Mouse (Mus musculus) liver, embryonic 14.5 days (tissue): ENCODE results near the gene Acot8. TPM values are rescaled to one million over a fixed set of nuclear protein-coding genes. Genes with fewer than 3 reads are reported as not detected.

Experiments used
- ATAC-seq: fragments of 200-750 bp; cut with Nextera tagmentation; 2 replicates; pipeline ENCODE4 v1.8.0; 2017; ENCODE audit warnings: moderate number of reproducible peaks, mild to moderate bottlenecking, moderate library complexity; ENCODE audit not compliant: insufficient read depth
- DNase-seq, 3 experiments: peaks; one replicate each; pipeline ENCODE4 v3.0.0-alpha.2; 2012 to 2013; ENCODE audit warnings: low read depth in 3 of 3, low spot score in 3 of 3
- H3K27ac ChIP-seq: fragments of 300-500 bp; sonication (generic); 2 replicates; pipeline ENCODE4 v1.5.1; 2014; ENCODE audit warnings: moderate library complexity, mild to moderate bottlenecking, control low read depth, inconsistent platforms
- H3K27me3 ChIP-seq: fragments of 300-500 bp; sonication (generic); 2 replicates; pipeline ENCODE4 v1.6.1; 2014; ENCODE audit warnings: mild to moderate bottlenecking, low read length, moderate library complexity; ENCODE audit not compliant: control insufficient read depth, insufficient read depth
- H3K36me3 ChIP-seq: fragments of 300-500 bp; sonication (generic); replicated peaks from 2 replicates; pipeline ENCODE4 v1.6.1; 2014; ENCODE audit warnings: low read depth; ENCODE audit not compliant: control insufficient read depth, insufficient read depth
- H3K4me1 ChIP-seq, 2 experiments: fragments of 200-500 bp in 1 of 2; fragments of 300-500 bp in 1 of 2; sonication (generic) in 1 of 2; replicated peaks; 2 replicates each; pipeline ENCODE4 v1.6.1; 2012 to 2014; ENCODE audit warnings: antibody characterized with exemption in 1 of 2, inconsistent platforms in 1 of 2, low read length in 1 of 2; ENCODE audit not compliant: control insufficient read depth in 2 of 2, insufficient read depth in 2 of 2
- H3K4me2 ChIP-seq: fragments of 300-500 bp; sonication (generic); 2 replicates; pipeline ENCODE4 v1.6.1; 2014; ENCODE audit warnings: low read depth, mild to moderate bottlenecking, control low read depth, moderate library complexity
- H3K4me3 ChIP-seq, 2 experiments: fragments of 200-500 bp in 1 of 2; fragments of 300-500 bp in 1 of 2; sonication (generic) in 1 of 2; 2 replicates each; pipeline ENCODE4 v1.5.1; 2012 to 2014; ENCODE audit warnings: low read depth in 2 of 2, low read length in 2 of 2, mild to moderate bottlenecking in 2 of 2, control low read depth in 1 of 2, inconsistent platforms in 1 of 2, moderate library complexity in 1 of 2; ENCODE audit not compliant: insufficient read depth in 1 of 2
- H3K9ac ChIP-seq: fragments of 300-500 bp; sonication (generic); replicated peaks from 2 replicates; pipeline ENCODE4 v1.6.1; 2014; ENCODE audit warnings: mild to moderate bottlenecking, control low read depth, moderate library complexity
- H3K9me3 ChIP-seq: fragments of 300-500 bp; sonication (generic); 2 replicates; pipeline ENCODE4 v1.6.1; 2016; ENCODE audit warnings: low read length, mixed read lengths; ENCODE audit not compliant: control insufficient read depth
- CTCF ChIP-seq: IDR thresholded peaks from 2 replicates; pipeline ENCODE4 v1.5.1; 2016; ENCODE audit warnings: antibody characterized with exemption, low read depth, control low read depth
- EP300 ChIP-seq: IDR thresholded peaks from 2 replicates; pipeline ENCODE4 v1.6.1; 2016; ENCODE audit warnings: antibody characterized with exemption, low read depth
- WGBS: fragments of 180-500 bp; shearing (Covaris S2); extraction: QIAGEN DNeasy Blood & Tissue Kit; methylation state at CpG from one replicate; pipeline ENCODE4 v1.1.7; 2014; ENCODE audit not compliant: insufficient replicate concordance; 5-methylcytosine and 5-hydroxymethylcytosine counted together
- polyA plus RNA-seq, 2 experiments: library from polyadenylated mRNA; depleted of rRNA in 1 of 2; stranded (reverse) in 1 of 2; unstranded in 1 of 2; fragments of >200 nt; fragmentation: Nextera tagmentation in 1 of 2; extraction: Ambion mirVana in 1 of 2; gene quantifications; 2 replicates each; pipeline versions ENCODE4 v1.2.1 to v1.2.3; 2012 to 2014

Acot8 gene
- 20.6 and 22.1 TPM in 2 replicates for polyA plus RNA-seq (2012; rRNA removed)
- polyA plus RNA-seq (2014; fragmentation: Nextera tagmentation; extraction: Ambion mirVana): 13.5 and 14.7 TPM in 2 replicates

DNA sequence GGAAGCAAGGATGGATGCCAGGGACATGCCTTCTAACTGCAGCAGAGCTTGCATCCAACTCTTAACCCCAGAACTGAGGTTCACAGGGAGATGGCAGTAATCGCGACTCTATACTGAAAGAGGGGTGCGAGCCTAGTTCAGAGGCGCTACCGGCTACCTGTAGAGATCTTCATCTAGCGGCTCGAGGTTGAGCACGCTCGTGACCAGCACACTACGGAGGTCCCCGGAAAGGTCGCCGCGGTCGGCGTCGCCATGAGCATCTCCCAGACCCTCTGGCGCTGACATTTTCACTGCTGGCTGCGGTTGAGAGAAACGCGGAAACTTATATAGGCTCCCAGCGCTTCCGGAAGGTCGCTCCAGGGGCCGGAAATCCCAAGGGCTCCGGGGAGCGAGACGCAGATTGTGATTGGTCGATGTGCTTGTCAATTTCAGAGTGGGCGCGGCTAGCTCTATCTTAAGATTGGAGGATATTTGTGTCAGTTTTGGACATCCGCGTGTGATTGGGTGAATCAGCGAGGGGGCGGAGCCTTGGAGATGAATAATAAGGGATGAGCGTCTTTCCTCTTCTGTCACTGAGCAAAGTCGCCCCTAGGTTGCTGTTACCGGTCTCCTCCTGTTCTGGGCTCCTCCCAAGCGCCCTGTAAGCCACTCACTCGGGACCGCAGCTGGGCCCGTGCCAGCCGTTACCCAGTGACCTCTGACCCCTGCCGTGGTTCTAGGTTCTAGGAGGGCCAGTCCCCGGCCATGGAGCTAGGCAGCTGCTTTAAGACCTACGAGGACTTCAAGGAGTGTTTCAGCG, at the start of gene Acot8, which contains the start of gene Zswim3:
TSS of gene Acot8 (minus strand) at position 350 of the 799 bp plus-strand sequence.
TSS of gene Zswim3 (plus strand) at position 566 of the 799 bp plus-strand sequence.
- WGBS: under 1% methylated on average over 47 of the region's 47 CpGs
- DNase-seq: peak; percentile 99

DNA sequence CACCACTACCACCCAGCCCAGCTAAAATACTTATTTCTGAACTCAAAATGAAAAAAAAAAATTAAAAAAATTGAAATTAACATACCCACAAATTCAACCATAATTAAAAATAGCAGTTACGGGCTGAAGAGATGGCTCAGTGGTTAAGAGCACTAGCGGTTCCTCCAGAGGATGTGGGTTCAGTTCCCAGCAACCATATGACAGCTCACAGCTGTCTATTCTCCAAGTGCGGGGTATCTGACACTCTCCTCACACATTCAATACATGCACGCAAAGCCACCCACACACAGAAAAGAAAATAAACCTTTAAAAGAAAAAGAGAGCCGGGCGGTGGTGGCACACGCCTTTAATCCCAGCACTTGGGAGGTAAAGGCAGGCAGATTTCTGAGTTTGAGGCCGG, 45.4 kb upstream of the Acot8 start:
- H3K4me2 ChIP-seq: no peak overlapping the region
- ATAC-seq: no peak
- H3K4me1 ChIP-seq: no peaks in the 10 kb centered on the region
- no peak overlapping the region for H3K27ac ChIP-seq
- H3K36me3 ChIP-seq: no peaks in the 10 kb centered on the region
- DNase-seq: no peak
- TF ChIP-seq CTCF: no peak
- no peak for TF ChIP-seq EP300
- 66% methylated on average over 8 of the region's 8 CpGs for WGBS
- no peaks in the 10 kb centered on the region for H3K9me3 ChIP-seq
- peaks cover 3% of the 10 kb centered on the region for H3K27me3 ChIP-seq
- H3K9ac ChIP-seq: no peak overlapping the region
- no peak overlapping the region for H3K4me3 ChIP-seq

More for the DNA sequence above, at the start of gene Acot8, which contains the start of gene Zswim3:
- TF ChIP-seq CTCF (peak; percentile 19; the same call in 1 of the 2 replicates), EP300 (peak; percentile 55; the same call in 1 of the 2 replicates)
- Histone ChIP-seq H3K4me3 (peak within 1 kb of the TSS; percentile 95 to 99), H3K9ac (peak within 1 kb of the TSS; percentile 93), H3K27ac (peak within 1 kb of the TSS; percentile 96), H3K27me3 (no peaks in the 10 kb centered on the region), H3K4me2 (peak within 1 kb of the TSS; percentile 90), H3K9me3 (no peaks in the 10 kb centered on the region), H3K36me3 (peaks cover 11% of the 10 kb centered on the region), H3K4me1 (peaks cover 12 to 13% of the 10 kb centered on the region in 2 experiments)
- ATAC-seq: peak; percentile 92

- H3K4me3 ChIP-seq: no peak overlapping the region
- no peak overlapping the region for H3K9ac ChIP-seq
- 37% methylated on average over 3 of the region's 3 CpGs for WGBS
- H3K27me3 ChIP-seq: no peaks in the 10 kb centered on the region
- ATAC-seq (no peak), DNase-seq (no peak)
- H3K36me3 ChIP-seq: no peaks in the 10 kb centered on the region
- no peak overlapping the region for H3K27ac ChIP-seq
- no peaks in the 10 kb centered on the region for H3K9me3 ChIP-seq
- no peaks in the 10 kb centered on the region for H3K4me1 ChIP-seq
- TF ChIP-seq CTCF (peak; percentile 63), EP300 (no peak)
- H3K4me2 ChIP-seq: no peak overlapping the region
Observed at GRCm38 (mm10) chr2:164845782-164846181, 41.1 kb upstream of the Acot8 start.

DNA sequence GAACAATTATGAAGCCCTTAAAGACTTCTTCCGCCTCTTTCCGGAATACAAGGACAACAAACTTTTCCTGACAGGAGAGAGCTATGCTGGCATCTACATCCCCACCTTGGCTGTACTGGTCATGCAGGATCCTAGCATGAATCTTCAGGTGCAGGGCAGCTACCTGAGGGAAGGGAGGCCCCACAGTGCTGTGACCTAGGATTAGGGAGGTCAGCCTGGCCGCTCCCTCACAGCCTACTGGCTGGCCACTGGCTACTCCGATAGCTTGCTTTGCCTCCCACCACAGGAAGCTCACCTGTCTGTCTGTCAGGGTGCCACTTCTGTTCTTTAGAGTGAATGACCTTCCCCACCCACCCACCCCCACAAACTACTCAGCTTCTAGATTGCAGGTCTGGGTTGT, 30.5 kb upstream of the Acot8 start:
- H3K4me3 ChIP-seq: no peak overlapping the region
- ATAC-seq (no peak), DNase-seq (no peak)
- H3K36me3 ChIP-seq: peaks cover 3% of the 10 kb centered on the region; the same call in 1 of the 2 replicates
- no peak for TF ChIP-seq EP300
- no peak for TF ChIP-seq CTCF
- no peak overlapping the region for H3K27ac ChIP-seq
- H3K4me1 ChIP-seq: peaks cover 0 to 3% of the 10 kb centered on the region in 2 experiments; a peak in 1 of 4 replicates
- H3K9me3 ChIP-seq: no peaks in the 10 kb centered on the region
- no peaks in the 10 kb centered on the region for H3K27me3 ChIP-seq
- 95% methylated on average over 4 of the region's 4 CpGs for WGBS
- H3K4me2 ChIP-seq: peak overlapping the region; percentile 100
- H3K9ac ChIP-seq: no peak overlapping the region

DNA sequence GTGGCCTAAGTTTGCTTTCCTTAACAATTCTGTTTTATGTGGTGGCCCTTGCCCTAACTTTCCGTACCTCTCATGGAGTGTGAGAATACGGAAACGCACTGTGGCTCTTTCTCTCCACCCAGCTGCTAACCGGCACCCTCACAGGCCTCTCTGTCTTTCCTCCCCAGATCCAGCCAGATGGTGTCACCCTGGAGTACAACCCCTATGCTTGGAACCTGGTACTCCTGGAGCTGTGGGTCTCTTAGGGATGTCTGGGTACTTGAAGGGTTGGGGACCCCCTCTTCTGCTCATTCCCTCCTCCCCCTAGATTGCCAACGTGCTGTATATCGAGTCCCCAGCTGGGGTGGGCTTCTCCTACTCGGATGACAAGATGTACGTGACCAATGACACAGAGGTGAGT, 29.8 kb upstream of the Acot8 start:
- H3K4me1 ChIP-seq: peaks cover 0 to 3% of the 10 kb centered on the region in 2 experiments; a peak in 1 of 4 replicates
- H3K4me2 ChIP-seq: peak overlapping the region; percentile 100
- H3K27ac ChIP-seq: no peak overlapping the region
- DNase-seq (no peak), ATAC-seq (no peak)
- no peaks in the 10 kb centered on the region for H3K27me3 ChIP-seq
- WGBS: 39% methylated on average over 8 of the region's 8 CpGs
- H3K4me3 ChIP-seq: peak overlapping the region; percentile 73 to 83
- no peaks in the 10 kb centered on the region for H3K9me3 ChIP-seq
- H3K36me3 ChIP-seq: peaks cover 3% of the 10 kb centered on the region; the same call in 1 of the 2 replicates
- H3K9ac ChIP-seq: peak overlapping the region; percentile 81
- TF ChIP-seq EP300: no peak
- peak; percentile 23; the same call in 1 of the 2 replicates for TF ChIP-seq CTCF
